Mouse (Mus musculus) liver, embryonic 14.5 days (tissue): ENCODE results near the gene Macrod1.

Experiments used
- CTCF ChIP-seq: IDR thresholded peaks from 2 replicates; pipeline ENCODE4 v1.5.1; 2016; ENCODE audit warnings: antibody characterized with exemption, low read depth, control low read depth
- EP300 ChIP-seq: IDR thresholded peaks from 2 replicates; pipeline ENCODE4 v1.6.1; 2016; ENCODE audit warnings: antibody characterized with exemption, low read depth

DNA sequence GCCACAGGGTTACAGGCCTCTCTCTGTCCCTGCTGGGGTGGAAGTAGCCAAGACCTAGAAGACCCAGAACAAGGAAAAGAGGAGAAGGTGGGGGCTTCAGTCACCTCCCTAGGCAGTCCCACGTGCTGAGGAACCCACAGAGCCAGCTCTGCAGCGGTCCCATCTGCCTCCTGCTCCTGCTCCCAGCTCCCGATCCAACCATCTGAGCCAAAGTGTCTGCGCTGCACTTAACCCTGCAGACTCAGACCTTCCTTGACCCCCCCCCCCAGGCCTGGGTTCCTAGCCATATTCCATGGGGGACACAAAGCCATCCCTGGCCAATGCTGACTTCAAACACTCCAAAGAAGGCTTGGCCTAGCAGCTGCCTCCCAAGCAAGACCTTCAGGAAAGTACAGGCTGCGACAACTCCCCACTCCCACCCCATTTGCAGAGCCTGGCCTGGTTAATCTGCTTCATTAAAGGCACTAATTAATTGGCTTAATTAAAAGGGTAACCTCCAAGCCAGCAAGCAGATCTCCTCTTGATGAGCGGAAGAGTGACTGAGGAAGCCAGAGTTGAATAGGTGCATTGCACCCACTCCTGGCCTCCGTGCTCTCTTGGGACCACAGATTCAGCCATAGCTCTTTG, 94.8 kb downstream of the Macrod1 start:
- TF ChIP-seq CTCF (no peak), EP300 (no peak)
